Mouse (Mus musculus): ENCODE measurements around the gene Rasgrf1. TPM values are rescaled to one million over a fixed set of nuclear protein-coding genes. Genes with fewer than 3 reads are reported as not detected.

The Rasgrf1 gene
- polyA plus RNA-seq, 1 experiment from 2014 or later, result 0.08 TPM

- no peaks in the 10 kb centered on the region for H3K9me3 ChIP-seq (ENCODE audit: control insufficient read depth, low read length)
- peaks cover 51% of the 10 kb centered on the region for H3K27me3 ChIP-seq (ENCODE audit: control insufficient read depth, insufficient read depth, low read length)
- DNase-seq (ENCODE audit: low spot score), result no peak
- no peak overlapping the region for H3K4me2 ChIP-seq (ENCODE audit: low read depth, severe bottlenecking)
- no peak overlapping the region for H3K9ac ChIP-seq (ENCODE audit: low read length)
- no peaks in the 10 kb centered on the region for H3K4me1 ChIP-seq (ENCODE audit: control insufficient read depth, insufficient read depth, low read length)
- ATAC-seq (ENCODE audit: insufficient number of reproducible peaks, low FRiP score, low TSS enrichment, low read depth), result no peak
- no peaks in the 10 kb centered on the region for H3K36me3 ChIP-seq (ENCODE audit: control insufficient read depth, insufficient read depth, low read length)
- no peak overlapping the region for H3K4me3 ChIP-seq (ENCODE audit: low read depth, low read length)
- no peak overlapping the region for H3K27ac ChIP-seq (replicated peaks; ENCODE audit: low read depth, low read length)
- WGBS, result 60% methylated on average over 7 of the region's 7 CpGs
These were observed 35.3 kb upstream of the Rasgrf1 start for GRCm38 (mm10) chr9:89874434-89874833.

DNA sequence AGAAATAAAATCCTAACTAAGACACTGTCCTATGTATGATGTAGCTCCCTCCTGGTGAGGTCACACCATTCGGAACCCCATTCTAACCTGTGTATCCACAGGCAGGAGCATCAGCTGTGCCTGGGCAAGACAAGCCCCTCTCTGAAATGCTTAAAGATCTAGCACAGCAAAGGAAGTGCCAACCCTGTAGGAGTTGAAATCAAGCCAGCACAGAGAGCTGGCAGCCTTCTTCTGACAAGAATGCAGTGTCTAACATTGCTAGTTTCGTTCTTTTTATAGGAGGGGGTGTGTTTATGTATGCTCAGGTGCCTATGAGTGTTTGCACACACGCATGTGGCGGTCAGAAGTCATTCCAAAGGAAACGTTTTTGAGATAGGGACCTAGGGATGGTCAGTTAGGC lies 34.2 kb upstream of the Rasgrf1 start:
- DNase-seq (ENCODE audit: low spot score) (no peak), ATAC-seq (ENCODE audit: insufficient number of reproducible peaks, low FRiP score, low TSS enrichment, low read depth) (no peak)
- H3K9me3 ChIP-seq (ENCODE audit: control insufficient read depth, low read length), result no peaks in the 10 kb centered on the region
- H3K4me3 ChIP-seq (ENCODE audit: low read depth, low read length), result no peak overlapping the region
- H3K4me1 ChIP-seq (ENCODE audit: control insufficient read depth, insufficient read depth, low read length), result no peaks in the 10 kb centered on the region
- H3K27me3 ChIP-seq (ENCODE audit: control insufficient read depth, insufficient read depth, low read length), result peaks cover 47% of the 10 kb centered on the region
- 53% methylated on average over 5 of the region's 5 CpGs for WGBS
- H3K4me2 ChIP-seq (ENCODE audit: low read depth, severe bottlenecking), result no peak overlapping the region
- H3K9ac ChIP-seq (ENCODE audit: low read length), result no peak overlapping the region
- no peak overlapping the region for H3K27ac ChIP-seq (replicated peaks; ENCODE audit: low read depth, low read length)
- H3K36me3 ChIP-seq (ENCODE audit: control insufficient read depth, insufficient read depth, low read length), result no peaks in the 10 kb centered on the region

- no peak overlapping the region for H3K4me2 ChIP-seq (ENCODE audit: low read depth, severe bottlenecking)
- DNase-seq (ENCODE audit: low spot score) (no peak), ATAC-seq (ENCODE audit: insufficient number of reproducible peaks, low FRiP score, low TSS enrichment, low read depth) (no peak)
- peaks cover 48% of the 10 kb centered on the region for H3K27me3 ChIP-seq (ENCODE audit: control insufficient read depth, insufficient read depth, low read length)
- 46% methylated on average over 11 of the region's 11 CpGs for WGBS
- H3K36me3 ChIP-seq (ENCODE audit: control insufficient read depth, insufficient read depth, low read length), result no peaks in the 10 kb centered on the region
- H3K4me1 ChIP-seq (ENCODE audit: control insufficient read depth, insufficient read depth, low read length), result no peaks in the 10 kb centered on the region
- H3K4me3 ChIP-seq (ENCODE audit: low read depth, low read length), result no peak overlapping the region
- no peak overlapping the region for H3K27ac ChIP-seq (replicated peaks; ENCODE audit: low read depth, low read length)
- H3K9ac ChIP-seq (ENCODE audit: low read length), result no peak overlapping the region
- H3K9me3 ChIP-seq (ENCODE audit: control insufficient read depth, low read length), result no peaks in the 10 kb centered on the region
These were observed 31.2 kb upstream of the Rasgrf1 start for GRCm38 (mm10) chr9:89878471-89879020.

- 50% methylated on average over 31 of the region's 31 CpGs for WGBS
These were observed 30.1 kb upstream of the Rasgrf1 start for GRCm38 (mm10) chr9:89879574-89879973.

DNA sequence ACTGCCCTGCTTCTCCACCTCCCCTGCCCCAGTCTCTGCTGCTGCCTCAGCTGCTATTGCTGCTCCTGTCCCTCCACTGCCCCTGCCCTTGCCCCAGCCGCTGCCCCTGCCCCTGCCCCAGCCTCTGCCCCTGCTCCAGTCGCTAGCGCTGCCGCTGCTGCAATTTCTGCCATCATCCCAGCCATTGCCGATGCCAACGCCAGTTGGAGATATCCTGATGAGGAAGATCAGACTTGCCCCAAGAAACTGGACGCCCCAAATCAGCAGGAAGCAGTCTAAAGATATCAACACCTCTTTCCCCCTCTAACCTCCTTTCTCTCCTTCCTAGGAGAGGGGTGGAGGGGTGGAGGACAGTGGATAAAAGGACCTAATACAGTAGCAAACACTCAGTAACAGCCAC lies 28.2 kb upstream of the Rasgrf1 start:
- no peak for ATAC-seq (ENCODE audit: insufficient number of reproducible peaks, low FRiP score, low TSS enrichment, low read depth)
- Histone ChIP-seq H3K4me3 (ENCODE audit: low read depth, low read length) (no peak overlapping the region), H3K36me3 (ENCODE audit: control insufficient read depth, insufficient read depth, low read length) (no peaks in the 10 kb centered on the region), H3K4me2 (ENCODE audit: low read depth, severe bottlenecking) (no peak overlapping the region), H3K4me1 (ENCODE audit: control insufficient read depth, insufficient read depth, low read length) (no peaks in the 10 kb centered on the region), H3K9ac (ENCODE audit: low read length) (no peak overlapping the region), H3K27ac (replicated peaks; ENCODE audit: low read depth, low read length) (no peak overlapping the region), H3K27me3 (ENCODE audit: control insufficient read depth, insufficient read depth, low read length) (peaks cover 40% of the 10 kb centered on the region), H3K9me3 (ENCODE audit: control insufficient read depth, low read length) (no peaks in the 10 kb centered on the region)
- DNase-seq (ENCODE audit: low spot score), result no peak
- whole genome bisulfite sequencing, result 41% methylated on average over 7 of the region's 7 CpGs

More at GRCm38 (mm10) chr9:89879574-89879973, 30.1 kb upstream of the Rasgrf1 start:
- Histone ChIP-seq H3K4me3 (ENCODE audit: low read depth, low read length) (0 out of 2 replicates have a peak overlapping the region, but pooled peaks have one; percentile 8), H3K4me1 (ENCODE audit: control insufficient read depth, insufficient read depth, low read length) (no peaks in the 10 kb centered on the region), H3K9me3 (ENCODE audit: control insufficient read depth, low read length) (no peaks in the 10 kb centered on the region), H3K9ac (ENCODE audit: low read length) (no peak overlapping the region), H3K27ac (replicated peaks; ENCODE audit: low read depth, low read length) (no peak overlapping the region), H3K27me3 (ENCODE audit: control insufficient read depth, insufficient read depth, low read length) (peaks cover 39% of the 10 kb centered on the region), H3K4me2 (ENCODE audit: low read depth, severe bottlenecking) (peak overlapping the region; percentile 15; the same call in 1 of the 2 replicates), H3K36me3 (ENCODE audit: control insufficient read depth, insufficient read depth, low read length) (no peaks in the 10 kb centered on the region)
- DNase-seq (ENCODE audit: low spot score), result peak; percentile 50
- ATAC-seq (ENCODE audit: insufficient number of reproducible peaks, low FRiP score, low TSS enrichment, low read depth), result no peak

GRCm38 (mm10) chr9:89882583-89882982 lies 27.1 kb upstream of the Rasgrf1 start:
- ATAC-seq (ENCODE audit: insufficient number of reproducible peaks, low FRiP score, low TSS enrichment, low read depth) (no peak), DNase-seq (ENCODE audit: low spot score) (no peak)
- Histone ChIP-seq H3K36me3 (ENCODE audit: control insufficient read depth, insufficient read depth, low read length) (no peaks in the 10 kb centered on the region), H3K4me1 (ENCODE audit: control insufficient read depth, insufficient read depth, low read length) (no peaks in the 10 kb centered on the region), H3K9me3 (ENCODE audit: control insufficient read depth, low read length) (no peaks in the 10 kb centered on the region), H3K27ac (replicated peaks; ENCODE audit: low read depth, low read length) (no peak overlapping the region), H3K4me3 (ENCODE audit: low read depth, low read length) (no peak overlapping the region), H3K9ac (ENCODE audit: low read length) (no peak overlapping the region), H3K4me2 (ENCODE audit: low read depth, severe bottlenecking) (no peak overlapping the region), H3K27me3 (ENCODE audit: control insufficient read depth, insufficient read depth, low read length) (peaks cover 35% of the 10 kb centered on the region)
- WGBS, result 54% methylated on average over 7 of the region's 7 CpGs

GRCm38 (mm10) chr9:89885701-89886218 lies 23.9 kb upstream of the Rasgrf1 start:
- Histone ChIP-seq H3K27me3 (ENCODE audit: control insufficient read depth, insufficient read depth, low read length) (peaks cover 22% of the 10 kb centered on the region), H3K4me1 (ENCODE audit: control insufficient read depth, insufficient read depth, low read length) (no peaks in the 10 kb centered on the region)
- 40% methylated on average over 7 of the region's 7 CpGs for WGBS

GRCm38 (mm10) chr9:89891534-89892293 lies 18.0 kb upstream of the Rasgrf1 start:
- Histone ChIP-seq H3K27ac (replicated peaks; ENCODE audit: low read depth, low read length) (no peak overlapping the region), H3K4me1 (ENCODE audit: control insufficient read depth, insufficient read depth, low read length) (no peaks in the 10 kb centered on the region), H3K9me3 (ENCODE audit: control insufficient read depth, low read length) (no peaks in the 10 kb centered on the region), H3K9ac (ENCODE audit: low read length) (no peak overlapping the region), H3K4me3 (ENCODE audit: low read depth, low read length) (no peak overlapping the region), H3K27me3 (ENCODE audit: control insufficient read depth, insufficient read depth, low read length) (no peaks in the 10 kb centered on the region), H3K36me3 (ENCODE audit: control insufficient read depth, insufficient read depth, low read length) (no peaks in the 10 kb centered on the region), H3K4me2 (ENCODE audit: low read depth, severe bottlenecking) (no peak overlapping the region)
- 73% methylated on average over 10 of the region's 10 CpGs for WGBS
- DNase-seq (ENCODE audit: low spot score) (no peak), ATAC-seq (ENCODE audit: insufficient number of reproducible peaks, low FRiP score, low TSS enrichment, low read depth) (no peak)

More at GRCm38 (mm10) chr9:89885701-89886218, 23.9 kb upstream of the Rasgrf1 start:
- ATAC-seq (ENCODE audit: insufficient number of reproducible peaks, low FRiP score, low TSS enrichment, low read depth) (no peak), DNase-seq (ENCODE audit: low spot score) (no peak)
- Histone ChIP-seq H3K36me3 (ENCODE audit: control insufficient read depth, insufficient read depth, low read length) (no peaks in the 10 kb centered on the region), H3K27ac (replicated peaks; ENCODE audit: low read depth, low read length) (no peak overlapping the region), H3K4me3 (ENCODE audit: low read depth, low read length) (no peak overlapping the region), H3K4me2 (ENCODE audit: low read depth, severe bottlenecking) (no peak overlapping the region), H3K9ac (ENCODE audit: low read length) (no peak overlapping the region), H3K9me3 (ENCODE audit: control insufficient read depth, low read length) (no peaks in the 10 kb centered on the region)
